Mouse (Mus musculus): ENCODE results near the gene Kcnh1. TPM values are rescaled to one million over a fixed set of nuclear protein-coding genes. Genes with fewer than 3 reads are reported as not detected.

Gene Kcnh1
- total RNA-seq, 2 experiments from 2014 or later: 71.9 to 76.4 TPM

DNA sequence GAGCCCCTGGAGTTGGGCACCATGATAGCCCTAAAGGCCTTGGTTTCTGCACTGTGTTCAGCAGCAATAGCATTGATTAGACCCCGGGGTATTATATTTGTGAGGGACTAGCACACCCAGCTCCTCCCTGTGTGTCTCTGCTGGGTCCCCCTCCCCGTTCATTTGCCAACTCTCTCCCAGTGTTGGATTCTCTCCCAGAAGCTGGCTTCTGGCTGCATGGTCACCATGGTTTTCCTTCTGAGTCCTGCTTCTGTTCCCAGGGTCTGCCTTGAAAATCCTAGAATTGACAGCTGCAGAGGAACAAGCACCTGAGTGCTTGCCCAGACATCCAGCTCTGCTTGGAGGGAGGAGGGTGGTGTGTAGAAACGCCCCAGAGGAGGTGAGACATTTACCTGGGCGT is 261.1 kb downstream of the Kcnh1 start:
- TF ChIP-seq CTCF (IDR thresholded peaks at IDR 0.05): no peak
- no peak overlapping the region for H3K4me3 ChIP-seq
- intact Hi-C loops (cut with DNase I): loop anchor here (5.0 kb wide), 1 partner anchor 259 kb away; the partner anchor contains the start of gene Kcnh1
- peak overlapping the region; percentile 48 for H3K27ac ChIP-seq
- no peak for DNase-seq (ENCODE audit: extremely low spot score in 1 of 2, low spot score in 2 of 2)

DNA sequence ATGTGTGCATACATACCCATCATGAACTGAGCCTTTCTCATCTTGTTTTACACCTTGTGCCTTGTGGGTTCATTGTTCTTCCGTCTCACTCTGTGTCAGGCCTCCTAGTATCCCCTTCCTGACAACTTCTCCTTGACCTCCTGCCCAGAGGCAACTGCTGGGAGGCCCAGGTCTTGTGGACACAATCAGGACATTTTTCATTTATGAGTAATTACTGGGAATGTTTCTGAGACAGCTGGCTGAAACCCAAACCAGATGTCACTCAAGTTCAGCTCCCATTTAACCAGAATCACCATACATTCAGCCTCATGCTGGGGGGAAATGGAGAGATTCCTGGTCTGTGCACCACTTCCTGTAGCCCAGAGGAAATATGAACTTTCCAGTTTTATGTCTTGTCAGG is 263.9 kb downstream of the Kcnh1 start:
- intact Hi-C loops (cut with DNase I): loop anchor here (5.0 kb wide), 1 partner anchor 262 kb away; the partner anchor contains the start of gene Kcnh1
- no peak overlapping the region; the same call in 1 of the 2 replicates for H3K27ac ChIP-seq
- no peak for TF ChIP-seq CTCF (IDR thresholded peaks at IDR 0.05)
- no peak overlapping the region for H3K4me3 ChIP-seq
- DNase-seq (ENCODE audit: extremely low spot score in 1 of 2, low spot score in 2 of 2): no peak

DNA sequence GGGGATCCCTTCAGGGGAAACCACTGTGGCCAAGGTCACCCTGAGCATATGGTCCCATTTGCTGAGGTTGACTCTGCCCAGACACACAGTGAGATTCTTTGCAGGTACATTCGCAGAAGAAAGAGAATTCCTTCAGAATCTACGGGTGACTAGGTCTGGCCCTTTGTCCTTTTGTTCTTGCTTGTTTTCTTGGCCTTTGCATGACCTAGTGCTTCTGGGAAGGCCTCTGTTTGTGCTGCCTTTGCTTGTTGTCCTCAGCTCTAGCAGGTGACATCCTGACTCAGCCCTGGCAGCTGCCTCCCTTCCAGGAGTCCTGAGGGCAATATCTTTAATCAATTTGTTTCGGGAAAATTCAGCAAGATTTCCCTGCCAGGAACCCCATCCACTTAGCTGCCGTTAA is 264.4 kb downstream of the Kcnh1 start:
- no peak for DNase-seq (ENCODE audit: extremely low spot score in 1 of 2, low spot score in 2 of 2)
- Histone ChIP-seq H3K4me3 (no peak overlapping the region), H3K27ac (no peak overlapping the region; the same call in 1 of the 2 replicates)
- TF ChIP-seq CTCF (IDR thresholded peaks at IDR 0.05): no peak
- intact Hi-C loops (cut with DNase I): loop anchor here (5.0 kb wide), 1 partner anchor 263 kb away; the partner anchor contains the start of gene Kcnh1

DNA sequence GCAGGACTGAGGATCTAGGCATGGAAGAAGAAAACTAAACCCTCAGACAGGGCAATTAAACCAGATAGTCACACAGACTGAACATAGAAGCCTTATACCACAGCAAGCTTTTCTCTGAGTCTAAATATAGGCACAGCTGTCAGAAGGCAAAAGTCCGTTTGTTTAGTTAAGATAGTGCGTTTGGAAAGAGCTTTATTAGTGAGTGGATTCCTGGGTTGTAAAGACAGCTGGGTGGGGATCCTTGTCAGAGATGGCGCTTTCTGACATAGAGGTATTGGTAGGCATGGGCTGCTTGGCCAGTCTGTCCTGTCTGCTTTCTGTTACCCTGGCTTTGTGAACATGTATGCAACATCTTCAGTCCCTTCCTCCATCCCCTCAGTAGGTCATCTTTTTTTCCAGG is 266.5 kb downstream of the Kcnh1 start:
- TF ChIP-seq CTCF (IDR thresholded peaks at IDR 0.05): no peak
- Histone ChIP-seq H3K27ac (peak overlapping the region; percentile 30; the same call in 1 of the 2 replicates), H3K4me3 (no peak overlapping the region)
- intact Hi-C loops (cut with DNase I): no loop called here
- no peak for DNase-seq (ENCODE audit: extremely low spot score in 1 of 2, low spot score in 2 of 2)

DNA sequence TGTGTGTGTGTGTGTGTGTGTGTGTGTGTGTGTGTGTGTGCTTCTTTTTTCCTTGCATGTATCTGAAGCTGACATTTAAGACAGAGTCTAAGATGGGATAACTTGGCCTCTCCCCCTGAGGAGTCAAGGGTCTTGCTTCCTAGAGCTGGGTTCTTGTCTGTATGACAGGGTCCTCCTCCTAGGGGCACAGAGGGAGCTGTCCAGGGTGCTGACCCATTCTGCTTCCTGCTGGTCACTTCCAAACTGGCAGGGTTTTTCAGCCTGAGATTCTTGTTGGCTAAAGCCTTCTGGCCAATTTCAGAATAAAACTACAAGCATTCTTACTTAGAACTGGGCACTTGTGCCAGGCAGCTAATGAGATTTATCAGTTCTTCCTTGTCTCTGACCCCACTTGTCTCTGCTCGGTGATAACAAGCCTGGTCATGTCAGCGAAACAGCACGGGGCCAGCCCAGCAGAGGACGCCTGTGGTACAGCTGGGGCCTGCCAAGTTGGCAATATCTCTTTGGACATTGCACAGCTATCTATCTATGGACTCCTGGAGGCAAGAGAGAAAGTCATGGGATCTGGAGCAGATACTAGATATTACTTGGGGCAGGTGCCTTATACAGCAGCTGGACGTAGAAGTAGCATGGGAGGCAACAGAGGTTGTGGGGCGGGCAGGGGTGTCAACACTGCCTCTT is 267.1 kb downstream of the Kcnh1 start:
- DNase-seq (ENCODE audit: extremely low spot score in 1 of 2, low spot score in 2 of 2): no peak
- intact Hi-C loops (cut with DNase I): no loop called here
- Histone ChIP-seq H3K4me3 (no peak overlapping the region), H3K27ac (0 out of 2 replicates have a peak overlapping the region, but pooled peaks have one; percentile 15)
- TF ChIP-seq CTCF (IDR thresholded peaks at IDR 0.05): no peak

DNA sequence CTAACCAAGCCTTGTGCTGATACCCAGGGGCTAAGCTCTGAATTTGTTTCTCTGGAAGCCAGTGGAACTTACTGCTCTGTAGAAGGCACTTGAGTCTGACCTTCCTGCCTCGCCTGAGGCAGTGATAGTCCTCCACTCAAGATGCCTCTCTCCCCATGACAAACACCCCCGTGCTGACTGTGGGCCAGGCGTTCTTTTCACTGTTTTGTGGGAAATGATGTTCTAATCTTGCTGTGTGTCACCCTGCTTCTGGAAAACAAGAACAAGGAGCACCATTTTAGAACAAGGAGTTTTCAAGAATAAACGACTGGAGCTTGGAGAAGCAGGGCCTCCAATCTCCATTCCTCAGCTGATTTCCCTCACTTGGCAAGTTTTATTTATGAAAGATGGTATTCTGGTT is 273.2 kb downstream of the Kcnh1 start:
- no peak for TF ChIP-seq CTCF (IDR thresholded peaks at IDR 0.05)
- peak overlapping the region; percentile 87 for H3K27ac ChIP-seq
- no peak for DNase-seq (ENCODE audit: extremely low spot score in 1 of 2, low spot score in 2 of 2)
- H3K4me3 ChIP-seq: no peak overlapping the region
- intact Hi-C loops (cut with DNase I): no loop called here

DNA sequence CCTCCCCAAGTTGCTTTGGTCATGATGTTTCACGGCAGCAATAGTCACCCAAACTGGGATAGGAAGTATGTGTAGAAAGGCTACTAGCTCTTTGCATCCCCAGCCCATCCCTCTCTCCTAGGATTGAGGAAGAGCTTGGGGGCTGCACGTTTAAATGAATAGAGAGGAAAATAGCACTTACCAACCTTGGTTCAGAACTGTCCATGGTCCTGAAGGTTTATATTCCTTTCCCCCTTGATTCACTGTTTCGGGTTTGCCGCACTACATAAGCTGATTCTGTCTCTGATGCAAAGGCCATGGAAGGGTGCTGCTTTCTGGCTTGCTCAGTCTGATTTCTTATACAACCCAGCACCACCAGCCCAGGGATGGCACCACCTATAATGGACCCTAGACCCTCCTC is 281.8 kb downstream of the Kcnh1 start:
- no peak for TF ChIP-seq CTCF (IDR thresholded peaks at IDR 0.05)
- no peak for DNase-seq (ENCODE audit: extremely low spot score in 1 of 2, low spot score in 2 of 2)
- Histone ChIP-seq H3K4me3 (no peak overlapping the region), H3K27ac (no peak overlapping the region)
- intact Hi-C loops (cut with DNase I): no loop called here

DNA sequence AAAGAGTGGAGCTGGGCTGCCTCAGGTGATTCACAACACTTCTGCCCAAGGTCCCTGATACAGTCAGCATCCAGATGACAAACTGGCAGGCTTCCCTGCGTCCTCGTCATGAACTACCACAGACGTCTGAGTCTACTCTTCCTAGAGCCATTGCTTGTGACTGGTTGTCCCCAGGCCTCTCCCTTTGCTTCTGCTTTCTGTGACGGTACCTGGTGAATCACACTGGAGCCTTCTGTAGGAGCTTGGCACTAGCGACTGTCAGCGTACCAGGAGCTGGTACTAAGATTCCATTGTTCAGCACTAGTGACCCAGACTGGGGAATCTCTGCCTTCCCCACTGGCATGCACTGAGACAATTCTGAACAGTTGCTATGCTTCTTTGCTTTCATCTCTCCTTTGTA is 282.6 kb downstream of the Kcnh1 start:
- no peak overlapping the region for H3K4me3 ChIP-seq
- H3K27ac ChIP-seq: peak overlapping the region; percentile 12; the same call in 1 of the 2 replicates
- intact Hi-C loops (cut with DNase I): no loop called here
- DNase-seq (ENCODE audit: extremely low spot score in 1 of 2, low spot score in 2 of 2): no peak
- no peak for TF ChIP-seq CTCF (IDR thresholded peaks at IDR 0.05)

DNA sequence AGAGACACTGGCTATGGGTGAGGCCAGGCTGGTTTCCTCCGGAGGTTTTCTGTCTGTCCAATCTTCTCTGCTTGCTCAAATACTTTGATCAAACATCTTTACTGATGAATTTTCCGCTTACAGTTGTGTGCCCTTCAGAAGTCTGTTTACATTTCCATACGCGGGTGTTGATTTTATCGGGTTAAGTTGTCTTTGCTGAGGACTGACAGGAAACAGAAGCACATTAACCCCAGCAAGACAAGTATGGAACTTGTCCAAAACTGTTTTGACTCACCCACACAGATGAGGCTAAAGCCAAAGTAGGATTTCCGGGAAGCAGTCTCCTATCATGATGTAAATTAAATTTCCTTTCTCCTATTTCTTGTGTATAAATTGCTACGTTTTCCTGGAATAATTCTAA is 286.1 kb downstream of the Kcnh1 start:
- Histone ChIP-seq H3K27ac (no peak overlapping the region; the same call in 1 of the 2 replicates), H3K4me3 (no peak overlapping the region)
- no peak for DNase-seq (ENCODE audit: extremely low spot score in 1 of 2, low spot score in 2 of 2)
- intact Hi-C loops (cut with DNase I): no loop called here
- no peak for TF ChIP-seq CTCF (IDR thresholded peaks at IDR 0.05)

DNA sequence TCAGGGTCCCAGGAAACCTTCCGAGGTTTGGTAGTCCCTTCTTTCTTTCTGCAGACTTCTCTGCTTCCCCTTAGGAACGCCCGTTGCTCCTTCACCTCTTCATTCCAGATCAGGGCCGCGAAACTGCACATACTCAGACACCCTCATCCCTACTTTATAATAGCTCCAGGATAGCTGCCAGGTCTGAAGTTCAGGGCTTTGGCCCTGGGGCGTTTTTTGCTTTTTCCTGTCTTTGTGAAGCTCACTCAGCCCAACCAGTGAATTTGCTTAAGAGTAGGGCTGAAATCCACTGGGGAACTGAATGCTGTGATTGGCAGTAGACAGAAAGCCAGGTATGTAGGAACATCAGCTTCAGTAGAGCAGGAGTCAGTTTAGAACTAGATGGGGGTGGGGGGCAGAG is 287.0 kb downstream of the Kcnh1 start:
- no peak for DNase-seq (ENCODE audit: extremely low spot score in 1 of 2, low spot score in 2 of 2)
- intact Hi-C loops (cut with DNase I): no loop called here
- no peak for TF ChIP-seq CTCF (IDR thresholded peaks at IDR 0.05)
- Histone ChIP-seq H3K27ac (peak overlapping the region; percentile 19; the same call in 1 of the 2 replicates), H3K4me3 (no peak overlapping the region)

DNA sequence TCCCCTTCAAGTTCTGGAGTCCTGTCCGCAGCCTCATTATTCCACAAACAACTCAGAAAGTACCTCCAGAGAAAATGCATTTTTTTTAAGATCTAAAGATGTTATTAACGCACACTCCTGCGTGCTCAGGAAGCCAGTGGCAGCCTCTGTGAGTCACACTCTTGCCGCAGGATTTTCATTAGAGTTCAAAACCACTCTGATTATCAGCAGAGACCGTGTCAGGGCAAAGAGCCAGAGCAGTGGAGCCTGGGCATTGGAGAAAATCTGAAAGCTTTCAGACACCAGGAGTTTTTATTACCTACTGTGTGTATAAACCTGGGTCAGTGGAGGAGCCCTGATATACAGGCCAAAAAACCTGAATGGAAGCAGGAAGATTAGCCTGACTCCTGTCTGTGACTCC is 287.6 kb downstream of the Kcnh1 start:
- Histone ChIP-seq H3K27ac (no peak overlapping the region; the same call in 1 of the 2 replicates), H3K4me3 (no peak overlapping the region)
- no peak for DNase-seq (ENCODE audit: extremely low spot score in 1 of 2, low spot score in 2 of 2)
- intact Hi-C loops (cut with DNase I): no loop called here
- no peak for TF ChIP-seq CTCF (IDR thresholded peaks at IDR 0.05)

DNA sequence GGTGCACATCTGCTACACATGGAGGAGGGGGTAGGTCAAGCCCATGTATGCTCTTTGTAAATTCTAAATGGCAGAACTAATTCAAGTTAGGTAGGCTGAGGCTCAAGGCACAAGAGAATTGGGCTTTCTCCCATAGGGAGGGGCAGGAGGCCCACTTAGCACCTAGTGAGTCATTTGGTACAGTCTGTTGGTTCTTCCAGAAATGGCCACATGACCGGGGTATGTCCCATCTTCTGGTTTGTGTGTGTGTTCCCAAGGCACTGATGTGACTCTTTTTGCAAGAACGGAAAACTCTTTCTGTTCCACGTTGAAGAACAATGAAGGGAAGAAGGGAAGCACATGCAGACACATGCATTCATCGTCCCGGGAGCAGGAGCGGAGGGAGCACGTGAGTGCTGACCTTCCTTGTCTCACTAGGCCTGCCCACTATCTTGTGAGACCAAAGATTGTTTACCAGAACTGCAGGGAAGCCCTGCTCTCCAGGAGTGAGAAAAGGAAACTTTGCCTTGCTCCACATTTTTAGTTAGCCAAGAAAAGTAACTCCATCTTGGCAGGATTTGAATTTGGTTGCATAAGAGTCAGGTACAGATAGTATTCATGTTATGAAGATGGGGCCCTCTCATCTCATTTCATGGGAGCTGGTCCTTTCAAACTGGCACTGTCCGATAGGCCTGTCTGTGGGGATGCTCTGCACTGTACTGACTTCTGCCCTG is 289.7 kb downstream of the Kcnh1 start:
- TF ChIP-seq CTCF (IDR thresholded peaks at IDR 0.05): no peak
- H3K27ac ChIP-seq: peak overlapping the region; percentile 87
- no peak for DNase-seq (ENCODE audit: extremely low spot score in 1 of 2, low spot score in 2 of 2)
- H3K4me3 ChIP-seq: no peak overlapping the region
- intact Hi-C loops (cut with DNase I): loop anchor here (2.0 to 5.0 kb wide), 2 partner anchors 59 to 288 kb away; partner anchors contain the start of gene Kcnh1
